In genomic region chr9:44072599-44072915, GRCm38 (mm10) we compare ENCODE assay signal across 9 mouse cellular contexts. TPM values are rescaled to one million over a fixed set of nuclear protein-coding genes. Genes with fewer than 3 reads are reported as not detected.
DNase-seq lines count a peak whose midpoint lies in the region; ATAC-seq and TF ChIP-seq lines count a peak whose summit lies in the region.
"Had no signal": no experiment of that assay in that cellular context is flagged by ENCODE, and none has a peak within 500 bp of the region (broad histone marks: within the 10 kb centered on the region; RNA-seq: fewer than 3 reads in every experiment).

No protein-coding gene starts in this region.

- WGBS in kidney, embryonic 16.5 days = 42% methylated on average over 4 of the region's 4 CpGs
- WGBS in kidney, adult 2 months = 55% methylated on average over 4 of the region's 4 CpGs
- WGBS in cerebellum, adult 2 months = 36% methylated on average over 4 of the region's 4 CpGs
- 52% methylated on average over 4 of the region's 4 CpGs for WGBS in intestine, embryonic 15.5 days
- WGBS in thymus, adult 2 months = 89% methylated on average over 4 of the region's 4 CpGs

- H3K27ac ChIP-seq in kidney, embryonic 16.5 days (ENCODE audit: low read length) = no peak overlapping the region
- H3K27ac ChIP-seq in kidney, adult 2 months (ENCODE audit: insufficient read depth, low read depth, low read length) = no peak overlapping the region
- peak overlapping the region; percentile 26; the same call in 1 of the 2 replicates for H3K27ac ChIP-seq in cerebellum, adult 2 months (ENCODE audit: insufficient read depth, low read length)
- H3K27ac ChIP-seq in intestine, embryonic 15.5 days = no peak overlapping the region
- no peak overlapping the region for H3K27ac ChIP-seq in thymus, adult 2 months (ENCODE audit: control insufficient read depth, insufficient read depth, low read length)

- no peak overlapping the region for H3K4me3 ChIP-seq in kidney, embryonic 16.5 days (ENCODE audit: low read length)
- H3K4me3 ChIP-seq in kidney, adult 2 months (ENCODE audit: insufficient read depth, low read depth, low read length) = no peak overlapping the region
- no peak overlapping the region for H3K4me3 ChIP-seq in cerebellum, adult 2 months (replicated peaks; ENCODE audit: insufficient read depth, low read depth, low read length)
- no peak overlapping the region for H3K4me3 ChIP-seq in intestine, embryonic 15.5 days (replicated peaks)
- no peak overlapping the region for H3K4me3 ChIP-seq in thymus, adult 2 months (ENCODE audit: control insufficient read depth, insufficient read depth, low read length)

- ATAC-seq in kidney, embryonic 16.5 days (ENCODE audit: low FRiP score, low TSS enrichment) = no peak
- no peak for ATAC-seq in intestine, embryonic 15.5 days

- TF ChIP-seq POLR2A in kidney, adult 2 months (IDR thresholded peaks at IDR 0.05; ENCODE audit: low read depth, low read length) = no peak
- no peak for TF ChIP-seq POLR2A in cerebellum, adult 2 months (IDR thresholded peaks at IDR 0.05; ENCODE audit: borderline replicate concordance, insufficient read depth, low read length)
- no peak for TF ChIP-seq POLR2A in thymus, adult 2 months (IDR thresholded peaks at IDR 0.05; ENCODE audit: control insufficient read depth, extremely low read depth, insufficient read depth, low read length, poor library complexity)

- TF ChIP-seq CTCF in kidney, adult 2 months (conservative IDR thresholded peaks at IDR 0.05; ENCODE audit: insufficient read depth, insufficient read length, low read depth, low read length) = no peak
- TF ChIP-seq CTCF in cerebellum, adult 2 months (IDR thresholded peaks at IDR 0.05; ENCODE audit: borderline replicate concordance, insufficient read depth, low read depth, low read length) = no peak
- no peak for TF ChIP-seq CTCF in thymus, adult 2 months (IDR thresholded peaks at IDR 0.05; ENCODE audit: borderline replicate concordance, control insufficient read depth, extremely low read depth, insufficient read depth, low read length, poor library complexity)

- peaks cover 42% of the 10 kb centered on the region for H3K4me1 ChIP-seq in kidney, embryonic 16.5 days (ENCODE audit: insufficient read depth, low read length)
- peaks cover 17% of the 10 kb centered on the region for H3K4me1 ChIP-seq in kidney, adult 2 months (ENCODE audit: control insufficient read depth, insufficient read depth, low read length)
- H3K4me1 ChIP-seq in cerebellum, adult 2 months (ENCODE audit: control insufficient read depth, insufficient read depth, low read length) = peaks cover 52% of the 10 kb centered on the region
- H3K4me1 ChIP-seq in intestine, embryonic 15.5 days (replicated peaks) = peaks cover 20% of the 10 kb centered on the region
- H3K4me1 ChIP-seq in thymus, adult 2 months (replicated peaks; ENCODE audit: control insufficient read depth, insufficient read depth, low read length) = peaks cover 16% of the 10 kb centered on the region

- no peak for DNase-seq in kidney, adult 2 months
- DNase-seq in cerebellum, adult 2 months = peak in 1 of 2 experiments; percentile 37
- peak; percentile 86 for DNase-seq in gastrocnemius, postnatal 25 days
- DNase-seq in thymus, adult 2 months = no peak
- DNase-seq in c-Kit-positive CD71-positive TER-119-positive erythroid progenitor cells, embryonic 14.5 days (ENCODE audit: low spot score) = no peak
- DNase-seq in left cerebral cortex, adult 8-10 months (ENCODE audit: low spot score in 2 of 2) = no peak

- no peak overlapping the region for H3K4me2 ChIP-seq in kidney, embryonic 16.5 days (replicated peaks; ENCODE audit: low read depth, low read length)
- H3K4me2 ChIP-seq in intestine, embryonic 15.5 days (replicated peaks) = no peak overlapping the region

- H3K27me3 ChIP-seq in kidney, embryonic 16.5 days (ENCODE audit: insufficient read depth, low read length) = no peaks in the 10 kb centered on the region
- no peaks in the 10 kb centered on the region for H3K27me3 ChIP-seq in kidney, adult 2 months (replicated peaks; ENCODE audit: control insufficient read depth, insufficient read depth, low read length)
- no peaks in the 10 kb centered on the region for H3K27me3 ChIP-seq in cerebellum, adult 2 months (ENCODE audit: control insufficient read depth, insufficient read depth, low read length)
- no peaks in the 10 kb centered on the region for H3K27me3 ChIP-seq in intestine, embryonic 15.5 days (replicated peaks)
- H3K27me3 ChIP-seq in thymus, adult 2 months (ENCODE audit: control insufficient read depth, insufficient read depth, low read length) = no peaks in the 10 kb centered on the region

- peak overlapping the region; percentile 27; the same call in 1 of the 2 replicates for H3K9ac ChIP-seq in kidney, embryonic 16.5 days (replicated peaks; ENCODE audit: low read length)
- peak overlapping the region; percentile 13; the same call in 1 of the 2 replicates for H3K9ac ChIP-seq in intestine, embryonic 15.5 days

- no peaks in the 10 kb centered on the region for H3K9me3 ChIP-seq in kidney, embryonic 16.5 days (ENCODE audit: low read length)
- no peaks in the 10 kb centered on the region for H3K9me3 ChIP-seq in intestine, embryonic 15.5 days

- no peaks in the 10 kb centered on the region for H3K36me3 ChIP-seq in kidney, embryonic 16.5 days (ENCODE audit: insufficient read depth, low read length)
- no peaks in the 10 kb centered on the region for H3K36me3 ChIP-seq in kidney, adult 2 months (ENCODE audit: control insufficient read depth, insufficient read depth, low read length)
- no peaks in the 10 kb centered on the region for H3K36me3 ChIP-seq in intestine, embryonic 15.5 days
- H3K36me3 ChIP-seq in thymus, adult 2 months (ENCODE audit: control insufficient read depth, insufficient read depth, low read length) = no peaks in the 10 kb centered on the region

RNA-seq across cellular contexts. Expression of gene Usp2, which starts 5.7 kb away (rescaled TPM):
- polyA plus RNA-seq in kidney, embryonic 16.5 days (2015; fragmentation: Nextera tagmentation; extraction: Ambion mirVana) = 53.9 and 57.7 TPM in 2 replicates
- 55.5 and 66.8 TPM in 2 replicates for polyA plus RNA-seq in kidney, adult 2 months (2012; rRNA removed)
- 43.5 and 47.1 TPM in 2 replicates for polyA plus RNA-seq in cerebellum, adult 2 months (2012; rRNA removed)
- total RNA-seq in gastrocnemius, postnatal 25 days (2021) = 100 to 1,000 TPM; 160 to 313 TPM
- polyA plus RNA-seq in intestine, embryonic 15.5 days (2015; fragmentation: Nextera tagmentation; extraction: Ambion mirVana) = 10.8 and 16.6 TPM in 2 replicates
- 4.5 and 6.8 TPM in 2 replicates for polyA plus RNA-seq in thymus, adult 2 months (2012; rRNA removed)
- total RNA-seq in left cerebral cortex, adult 8-10 months (2022) = 100 to 1,000 TPM; 118 to 172 (median 123) TPM

RNA-seq across cellular contexts. Expression of gene Mfrp, which starts 29.0 kb away (rescaled TPM):
- 0.10 and 0.25 TPM in 2 replicates for polyA plus RNA-seq in kidney, embryonic 16.5 days (2015; fragmentation: Nextera tagmentation; extraction: Ambion mirVana)
- 4.4 and 5.4 TPM in 2 replicates for polyA plus RNA-seq in kidney, adult 2 months (2012; rRNA removed)
- polyA plus RNA-seq in cerebellum, adult 2 months (2012; rRNA removed) = 2.7 and 7.3 TPM in 2 replicates
- total RNA-seq in gastrocnemius, postnatal 25 days (2021) = not detected
- 0.06 and 0.10 TPM in 2 replicates for polyA plus RNA-seq in intestine, embryonic 15.5 days (2015; fragmentation: Nextera tagmentation; extraction: Ambion mirVana)
- polyA plus RNA-seq in thymus, adult 2 months (2012; rRNA removed) = 0.09 TPM in 1 of 2 replicates, not detected in the other
- 1 to 10 TPM in 2 of 4 experiments, under 1 TPM in 2; 0.30 to 3.6 (median 0.95) TPM for total RNA-seq in left cerebral cortex, adult 8-10 months (2022)

RNA-seq across cellular contexts. Expression of gene Thy1, which starts 29.4 kb away (rescaled TPM):
- polyA plus RNA-seq in kidney, embryonic 16.5 days (2015; fragmentation: Nextera tagmentation; extraction: Ambion mirVana) = 7.7 and 10.5 TPM in 2 replicates
- 9.2 and 20.6 TPM in 2 replicates for polyA plus RNA-seq in kidney, adult 2 months (2012; rRNA removed)
- polyA plus RNA-seq in cerebellum, adult 2 months (2012; rRNA removed) = 860 and 925 TPM in 2 replicates
- total RNA-seq in gastrocnemius, postnatal 25 days (2021) = 10 to 100 TPM; 14.8 to 20.2 TPM
- polyA plus RNA-seq in intestine, embryonic 15.5 days (2015; fragmentation: Nextera tagmentation; extraction: Ambion mirVana) = 1.8 and 2.1 TPM in 2 replicates
- 3,068 and 3,478 TPM in 2 replicates for polyA plus RNA-seq in thymus, adult 2 months (2012; rRNA removed)
- total RNA-seq in left cerebral cortex, adult 8-10 months (2022) = 1,000 to 10,000 TPM in 2 of 4 experiments, 100 to 1,000 TPM in 2; 845 to 4,044 (median 2,168) TPM

RNA-seq across cellular contexts. Expression of gene C1qtnf5, which starts 34.5 kb away (rescaled TPM):
- polyA plus RNA-seq in kidney, embryonic 16.5 days (2015; fragmentation: Nextera tagmentation; extraction: Ambion mirVana) = 4.7 and 5.7 TPM in 2 replicates
- 16.8 and 19.6 TPM in 2 replicates for polyA plus RNA-seq in kidney, adult 2 months (2012; rRNA removed)
- 26.0 and 29.1 TPM in 2 replicates for polyA plus RNA-seq in cerebellum, adult 2 months (2012; rRNA removed)
- total RNA-seq in gastrocnemius, postnatal 25 days (2021) = 10 to 100 TPM in 1 of 2 experiments, 1 to 10 TPM in 1; 8.0 to 13.6 TPM
- polyA plus RNA-seq in intestine, embryonic 15.5 days (2015; fragmentation: Nextera tagmentation; extraction: Ambion mirVana) = 3.1 and 3.5 TPM in 2 replicates
- 3.4 and 5.0 TPM in 2 replicates for polyA plus RNA-seq in thymus, adult 2 months (2012; rRNA removed)
- 10 to 100 TPM; 24.1 to 32.7 (median 26.3) TPM for total RNA-seq in left cerebral cortex, adult 8-10 months (2022)

RNA-seq across cellular contexts. Expression of gene Gm49380, which starts 40.7 kb away (rescaled TPM):
- polyA plus RNA-seq in kidney, embryonic 16.5 days (2015; fragmentation: Nextera tagmentation; extraction: Ambion mirVana) = 0.22 and 0.25 TPM in 2 replicates
- not detected in 2 replicates for polyA plus RNA-seq in kidney, adult 2 months (2012; rRNA removed)
- 0.41 and 0.75 TPM in 2 replicates for polyA plus RNA-seq in cerebellum, adult 2 months (2012; rRNA removed)
- total RNA-seq in gastrocnemius, postnatal 25 days (2021) = 1 to 10 TPM in 1 of 2 experiments, under 1 TPM in 1; 0.82 to 2.4 TPM
- 0.10 TPM in 1 of 2 replicates, not detected in the other for polyA plus RNA-seq in intestine, embryonic 15.5 days (2015; fragmentation: Nextera tagmentation; extraction: Ambion mirVana)
- polyA plus RNA-seq in thymus, adult 2 months (2012; rRNA removed) = not detected in 2 replicates
- total RNA-seq in left cerebral cortex, adult 8-10 months (2022) = under 1 TPM in 2 of 4 experiments, not detected in 2; 0.67 to 0.78 TPM
- polyA plus RNA-seq: spleen, adult 2 months had no signal

Comparison
In these comparisons a context has a peak if more than half of its experiments do, and no peak if none do; other contexts are left out.
1. RNA of gene Thy1, which starts 29.4 kb away (polyA plus RNA-seq): 3,068 to 3,478 TPM in thymus, adult 2 months and 860 to 925 TPM in cerebellum, adult 2 months; 9.2 to 20.6 TPM in kidney, adult 2 months, 7.7 to 10.5 TPM in kidney, embryonic 16.5 days and 1.8 to 2.1 TPM in intestine, embryonic 15.5 days; every median in the first group is over 10 times any median in the second.